In genomic region chr19:32254739-32255344, GRCm38 (mm10) we compare ENCODE assay signal across 8 mouse cellular contexts.
DNase-seq lines count a peak whose midpoint lies in the region; ATAC-seq and TF ChIP-seq lines count a peak whose summit lies in the region.

No protein-coding gene starts in this region.

- no peaks in the 10 kb centered on the region for H3K27me3 ChIP-seq in liver, adult 2 months (ENCODE audit: control insufficient read depth, insufficient read depth, low read length)

- 48% methylated on average over 8 of the region's 8 CpGs for WGBS in liver, adult 2 months

- H3K4me3 ChIP-seq in liver, adult 2 months (ENCODE audit: insufficient read depth, low read depth, low read length): no peak overlapping the region
- H3K4me3 ChIP-seq in brown adipose tissue, adult 24 weeks (ENCODE audit: insufficient read depth, low read depth, low read length): no peak overlapping the region

- no peak for TF ChIP-seq CTCF in liver, adult 2 months (IDR thresholded peaks at IDR 0.05; ENCODE audit: low read depth, low read length)

- H3K36me3 ChIP-seq in liver, adult 2 months (ENCODE audit: control insufficient read depth, insufficient read depth, low read length): peaks cover 3% of the 10 kb centered on the region; the same call in 1 of the 2 replicates

- H3K79me2 ChIP-seq in liver, adult 2 months (ENCODE audit: control insufficient read depth, insufficient read depth, low read length): no peaks in the 10 kb centered on the region; the same call in 1 of the 2 replicates

- H3K4me1 ChIP-seq in liver, adult 2 months (ENCODE audit: control insufficient read depth, insufficient read depth, low read length): peaks cover 4% of the 10 kb centered on the region
- peaks cover 7% of the 10 kb centered on the region for H3K4me1 ChIP-seq in brown adipose tissue, adult 24 weeks (ENCODE audit: control insufficient read depth, insufficient read depth, insufficient read length, low read length)

- DNase-seq in liver, adult 2 months (ENCODE audit: extremely low read depth, low read depth, low spot score): peak; percentile 62
- no peak for DNase-seq in liver
- DNase-seq in kidney, postnatal 14 days: peak; percentile 44
- DNase-seq in c-Kit-positive CD71-positive TER-119-positive erythroid progenitor cells, embryonic 14.5 days (ENCODE audit: low spot score): no peak
- no peak for DNase-seq in urinary bladder, postnatal 25 days (ENCODE audit: low spot score)
- DNase-seq in left cerebral cortex, postnatal 4 days: no peak

- ATAC-seq in monocyte, adult 5-6 weeks (replicated peaks; ENCODE audit: insufficient number of reproducible peaks, low FRiP score, low TSS enrichment, poor library complexity, severe bottlenecking): peak; percentile 77

- TF ChIP-seq POLR2A in liver, adult 2 months (IDR thresholded peaks at IDR 0.05; ENCODE audit: extremely low read depth, insufficient read depth, low read length): no peak

- peak overlapping the region; percentile 23; the same call in 1 of the 2 replicates for H3K27ac ChIP-seq in liver, adult 2 months (replicated peaks; ENCODE audit: insufficient read depth, low read depth, low read length)
- H3K27ac ChIP-seq in brown adipose tissue, adult 24 weeks (replicated peaks; ENCODE audit: low read depth, low read length): peak overlapping the region; percentile 69

- no peak overlapping the region for H3K9ac ChIP-seq in liver, adult 2 months (ENCODE audit: low read depth, low read length)

- intact Hi-C loops in left cerebral cortex, postnatal 4 days (cut with DNase I): no loop called here

Comparison
In these comparisons a context has a peak if more than half of its experiments do, and no peak if none do; other contexts are left out.
1. DNase-seq: peak in liver, adult 2 months (single experiment) and kidney, postnatal 14 days (single experiment); none in liver (single experiment), c-Kit-positive CD71-positive TER-119-positive erythroid progenitor cells, embryonic 14.5 days (single experiment), urinary bladder, postnatal 25 days (single experiment) and left cerebral cortex, postnatal 4 days (single experiment).